Mouse (Mus musculus) erythroid progenitor cell, adult 5-6 weeks (primary cell): ENCODE measurements around the gene Gata2. TPM values are rescaled to one million over a fixed set of nuclear protein-coding genes. Genes with fewer than 3 reads are reported as not detected.

ENCODE experiments used
- ATAC-seq: replicated peaks from 2 replicates; pipeline ENCODE4 v1.8.0; 2016; ENCODE audit warnings: moderate number of reproducible peaks, mild to moderate bottlenecking, moderate TSS enrichment, inconsistent platforms; ENCODE audit not compliant: poor library complexity, low FRiP score, severe bottlenecking
- total RNA-seq, 2 experiments: library from RNA; stranded (forward) in 1 of 2; stranded (reverse) in 1 of 2; fragments of 150-400 nt in 1 of 2; fragments of 186-747, 209-891 nt in 1 of 2; gene quantifications; 2 replicates each; pipeline versions ENCODE4 v1.2.3 to v1.2.4; 2015 to 2017; ENCODE audit warnings: low replicate concordance in 2 of 2

Gata2 gene
- total RNA-seq, 2 experiments from 2014 or later = 2.6 to 8.8 TPM

DNA sequence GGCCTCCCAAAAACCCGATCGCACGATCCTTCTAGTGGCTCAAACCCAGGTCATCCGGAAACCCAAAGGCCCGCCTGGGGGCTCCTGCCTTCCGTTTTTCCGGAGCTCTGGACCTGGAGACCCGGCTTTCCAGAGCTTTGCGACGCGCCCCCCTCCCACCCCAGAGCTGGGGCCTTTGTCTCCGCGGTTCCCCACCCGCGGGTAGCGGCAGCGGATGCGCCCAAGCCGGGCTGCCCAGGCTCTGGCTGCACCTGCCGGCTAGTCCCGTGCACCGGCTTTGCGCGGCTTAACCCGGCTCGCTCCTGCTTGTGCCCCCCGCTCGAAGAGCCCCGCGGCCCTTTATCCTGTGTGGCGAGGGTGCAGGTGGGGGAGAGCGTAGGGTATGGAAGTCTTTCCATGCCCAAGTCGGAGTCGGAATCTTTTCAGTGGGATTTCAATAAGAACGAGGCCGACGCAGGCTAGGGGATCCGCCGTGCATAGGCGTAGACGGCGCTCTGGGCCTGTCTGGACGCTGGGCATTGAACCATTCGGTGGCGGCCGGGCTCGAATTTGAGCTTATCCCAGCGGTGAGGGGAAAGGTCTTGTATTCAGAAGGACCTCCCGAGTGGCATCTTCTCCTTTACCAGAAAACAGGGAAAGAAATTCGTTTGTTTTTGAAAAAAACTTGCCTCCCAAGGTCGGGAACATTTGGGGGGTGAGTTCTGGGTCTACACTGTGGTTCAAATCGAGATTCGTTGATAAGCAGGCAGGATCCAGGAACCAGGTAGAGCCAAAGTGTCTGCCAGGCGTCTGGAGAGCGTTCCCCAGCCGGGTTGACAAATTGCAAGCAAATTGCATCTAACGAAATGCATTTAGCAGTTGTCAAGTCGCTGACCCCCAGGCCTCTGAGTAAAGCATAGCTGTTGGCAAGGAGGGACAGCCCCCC, 624 bp downstream of the Gata2 start:
- no peak for ATAC-seq

DNA sequence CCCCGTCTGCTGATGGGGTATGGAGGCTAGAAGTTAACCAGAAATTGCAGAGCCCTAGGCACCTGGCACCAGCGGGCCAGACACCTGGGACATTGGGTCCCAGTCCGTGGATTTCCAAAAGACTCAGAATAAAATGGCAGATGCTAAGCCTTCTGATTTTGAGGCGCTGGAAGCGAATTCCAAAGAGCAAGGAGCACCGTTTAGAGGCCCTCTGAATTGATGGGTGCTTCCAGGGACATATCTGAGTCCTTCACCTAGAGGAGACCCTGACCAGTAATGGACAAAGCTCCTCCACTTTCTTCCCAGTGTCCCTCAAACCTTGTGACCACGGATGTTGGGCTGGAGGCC, 1.3 kb downstream of the Gata2 start:
- no peak for ATAC-seq

DNA sequence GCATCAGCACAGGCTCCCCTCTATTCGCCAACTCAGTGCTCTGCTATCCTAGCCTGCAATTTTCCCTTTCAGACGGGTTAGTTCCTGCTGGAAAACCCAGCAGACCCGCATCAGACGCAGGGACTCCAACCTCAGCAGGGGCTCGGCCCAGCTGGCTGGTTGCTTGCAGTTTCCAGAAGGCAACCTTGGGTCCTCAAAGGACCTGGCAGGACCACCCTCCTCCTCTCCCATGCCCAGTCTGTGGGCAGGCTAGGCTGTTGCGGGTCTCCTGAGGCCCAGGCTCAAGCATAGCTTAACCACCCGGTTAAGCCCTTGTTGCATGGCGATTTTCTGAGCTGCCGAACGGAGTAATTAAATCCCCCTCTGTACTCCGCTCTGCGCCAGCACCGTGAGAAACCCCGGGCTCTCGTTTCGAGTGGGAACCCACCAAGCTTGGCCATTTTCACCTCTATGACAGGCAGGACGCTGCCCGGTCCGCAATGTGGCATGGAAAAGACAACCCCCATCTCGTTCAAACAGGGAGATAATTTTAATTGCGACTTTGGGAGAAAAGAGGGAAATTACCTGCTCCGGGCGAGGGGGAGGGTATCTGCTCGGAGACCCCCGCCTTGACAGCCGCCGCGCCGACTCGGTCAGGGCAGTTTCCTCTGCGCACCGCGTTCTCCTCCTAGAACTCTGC, 2.5 kb downstream of the Gata2 start:
- no peak for ATAC-seq

DNA sequence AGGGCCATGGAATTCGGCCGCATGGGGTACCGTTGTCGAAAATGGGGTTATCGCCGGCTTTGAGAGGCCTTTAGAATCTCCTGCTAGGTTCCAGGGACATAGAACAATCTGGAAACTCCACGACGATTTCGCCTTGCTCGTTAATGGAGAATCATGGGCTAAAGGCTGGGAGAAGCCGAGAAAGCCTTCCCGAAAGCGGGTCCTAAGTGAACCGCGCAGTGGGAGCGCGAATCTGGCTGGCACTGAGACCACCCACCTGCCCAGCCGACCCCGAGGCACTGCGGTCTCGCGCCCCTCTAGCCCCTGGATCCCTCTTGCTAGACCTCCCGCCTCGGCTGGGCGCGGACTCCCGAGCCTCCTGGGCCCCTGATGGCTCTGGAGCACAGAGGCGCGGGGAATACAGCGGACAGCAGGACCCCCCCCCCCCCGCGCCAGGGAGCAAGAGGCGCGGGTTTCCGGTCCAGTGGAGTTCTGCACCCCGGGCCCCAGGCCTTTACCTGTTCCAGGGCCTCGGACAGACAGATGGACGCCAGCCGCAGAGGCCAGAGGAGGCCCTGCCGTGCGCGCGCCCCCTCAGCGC, 3.1 kb downstream of the Gata2 start:
- no peak for ATAC-seq

DNA sequence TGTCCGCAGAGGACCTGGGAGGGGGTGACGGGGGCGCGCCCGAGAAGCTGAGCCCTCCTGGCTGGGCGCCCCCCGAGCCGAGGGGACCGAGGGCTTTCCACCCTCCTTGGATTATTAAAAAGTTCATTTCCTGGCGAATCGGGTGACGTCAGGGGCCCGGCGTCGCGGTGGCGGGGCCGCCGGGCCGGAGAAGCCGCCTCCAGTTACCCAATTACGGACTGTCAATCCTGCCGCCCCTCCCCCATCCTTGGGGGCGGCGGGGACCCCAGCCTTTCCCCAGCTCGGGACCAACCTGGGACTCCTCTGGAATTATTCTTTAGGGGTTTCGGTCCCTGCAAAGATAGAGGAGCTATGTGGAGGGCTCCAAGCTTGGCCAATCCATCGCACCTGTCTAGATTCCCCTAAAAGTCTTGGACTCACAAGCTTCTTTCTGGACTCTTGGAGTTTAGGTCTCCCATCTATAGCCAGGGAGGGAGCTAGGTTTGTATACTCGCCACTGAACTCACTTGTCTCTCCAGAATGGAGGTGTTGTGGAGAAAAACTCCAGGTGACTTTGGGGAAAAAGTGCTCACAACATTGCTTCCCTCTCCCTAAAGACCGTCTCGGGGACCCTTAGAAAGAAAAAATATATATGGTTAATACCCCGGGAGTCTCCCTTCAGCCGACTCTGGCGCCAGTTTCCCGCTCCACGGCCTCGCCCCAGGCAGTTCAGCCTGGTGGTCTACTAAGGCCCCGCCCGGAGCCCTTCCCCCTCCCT, 3.8 kb downstream of the Gata2 start:
- no peak for ATAC-seq

DNA sequence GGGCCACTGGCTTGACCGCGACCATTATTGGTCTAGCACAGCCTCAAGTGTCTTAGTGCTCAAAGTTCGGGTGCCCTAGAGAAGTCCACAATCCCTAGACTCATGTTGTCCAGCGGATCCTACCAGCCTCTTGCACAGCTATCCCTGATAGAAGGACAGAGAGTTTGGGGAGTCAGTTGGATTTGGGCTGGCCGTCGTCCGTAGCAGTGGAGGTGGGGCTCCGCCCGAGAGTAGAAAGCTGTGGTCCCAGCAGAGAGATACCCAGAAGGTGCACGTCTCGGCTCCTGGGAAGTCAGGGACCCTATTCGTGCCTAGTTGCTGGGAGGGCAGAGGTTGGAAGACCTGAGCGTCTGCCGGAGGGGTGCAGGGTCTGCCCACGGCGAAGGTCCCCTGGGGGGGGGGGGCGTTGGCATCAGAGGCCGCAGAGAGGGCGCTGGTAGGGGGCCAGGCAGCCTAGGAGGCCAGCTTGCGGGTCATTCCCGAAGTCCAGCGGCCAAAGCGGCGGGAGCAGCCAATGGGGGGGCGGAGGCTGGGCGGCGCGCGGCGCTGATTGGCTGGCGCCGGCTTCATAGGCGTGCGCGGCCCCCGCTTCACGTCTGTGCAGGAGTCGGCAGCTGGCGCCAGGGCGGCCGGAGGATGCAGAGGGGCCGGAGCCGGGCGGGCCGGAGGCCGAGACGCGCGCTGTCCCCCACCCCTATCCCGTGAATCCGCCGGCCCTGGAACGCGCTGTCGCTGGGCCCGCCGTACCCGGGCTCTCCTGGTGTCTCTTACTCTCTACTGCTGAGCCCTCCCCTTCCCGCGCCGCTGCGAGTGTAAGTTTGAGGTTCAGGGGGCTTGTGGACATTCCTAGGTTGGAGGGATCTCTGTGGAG, 4.6 kb downstream of the Gata2 start:
- ATAC-seq = peak; percentile 52

DNA sequence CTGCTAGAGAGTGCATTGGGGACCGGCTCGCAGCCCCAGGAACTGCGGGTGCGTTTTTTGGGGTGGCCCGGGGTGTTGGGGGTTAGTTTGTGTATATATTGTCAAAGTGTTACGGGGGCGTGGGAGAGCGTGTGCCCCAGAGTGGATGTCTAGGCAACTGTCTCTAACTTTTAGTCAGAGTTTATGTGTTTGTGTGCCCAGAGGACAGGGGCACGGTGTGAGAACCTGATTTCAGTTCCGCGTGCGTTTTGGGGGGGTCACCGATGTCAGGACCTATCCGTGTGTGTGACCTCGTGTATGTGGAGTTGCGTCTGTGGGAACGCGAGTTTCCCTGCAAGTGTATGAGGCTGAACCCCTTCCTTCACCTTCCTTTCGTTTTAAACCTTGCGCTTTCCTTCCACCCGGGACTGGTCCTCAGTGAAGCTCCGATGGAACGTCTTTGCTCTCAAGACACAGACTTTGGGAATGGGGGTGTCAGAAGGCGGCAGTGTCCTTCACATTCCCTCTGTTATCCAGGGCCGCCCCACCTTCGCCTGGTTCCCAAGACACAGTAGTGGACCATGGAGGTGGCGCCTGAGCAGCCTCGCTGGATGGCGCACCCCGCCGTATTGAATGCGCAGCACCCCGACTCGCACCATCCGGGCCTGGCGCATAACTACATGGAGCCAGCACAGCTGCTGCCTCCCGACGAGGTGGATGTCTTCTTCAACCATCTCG, 5.5 kb downstream of the Gata2 start:
- no peak for ATAC-seq

DNA sequence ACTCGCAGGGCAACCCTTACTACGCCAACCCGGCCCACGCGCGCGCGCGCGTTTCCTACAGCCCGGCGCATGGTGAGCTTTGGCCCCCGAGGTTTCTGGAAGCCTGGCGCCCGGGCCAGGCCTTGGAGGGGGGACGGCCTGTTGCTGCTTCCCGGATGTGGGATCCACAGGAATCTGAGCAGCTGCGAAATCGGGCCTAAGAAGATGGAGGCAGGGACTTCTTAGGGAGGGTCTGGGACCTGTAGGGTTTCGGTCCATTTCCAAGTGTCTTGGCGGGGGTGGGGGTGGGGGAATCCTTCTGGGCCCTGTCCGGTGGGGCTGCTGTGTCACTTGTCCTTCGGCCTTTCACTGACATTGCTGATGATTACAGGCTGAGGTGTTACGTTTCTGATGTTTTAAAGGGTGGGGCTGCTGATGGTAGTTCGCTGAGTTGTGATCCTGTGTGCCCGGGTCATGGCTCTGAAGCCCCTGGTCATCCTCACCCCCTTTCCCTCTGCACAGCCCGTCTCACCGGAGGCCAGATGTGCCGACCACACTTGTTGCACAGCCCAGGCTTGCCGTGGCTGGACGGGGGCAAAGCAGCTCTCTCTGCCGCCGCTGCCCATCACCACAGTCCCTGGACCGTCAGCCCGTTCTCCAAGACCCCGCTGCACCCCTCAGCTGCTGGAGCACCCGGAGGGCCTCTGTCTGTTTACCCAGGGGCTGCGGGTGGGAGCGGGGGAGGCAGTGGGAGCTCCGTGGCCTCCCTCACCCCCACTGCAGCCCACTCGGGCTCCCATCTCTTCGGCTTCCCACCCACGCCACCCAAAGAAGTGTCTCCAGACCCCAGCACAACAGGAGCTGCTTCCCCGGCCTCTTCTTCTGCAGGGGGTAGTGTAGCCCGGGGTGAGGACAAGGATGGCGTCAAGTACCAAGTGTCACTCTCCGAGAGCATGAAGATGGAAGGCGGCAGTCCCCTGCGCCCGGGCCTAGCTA, 6.3 kb downstream of the Gata2 start:
- ATAC-seq = no peak

DNA sequence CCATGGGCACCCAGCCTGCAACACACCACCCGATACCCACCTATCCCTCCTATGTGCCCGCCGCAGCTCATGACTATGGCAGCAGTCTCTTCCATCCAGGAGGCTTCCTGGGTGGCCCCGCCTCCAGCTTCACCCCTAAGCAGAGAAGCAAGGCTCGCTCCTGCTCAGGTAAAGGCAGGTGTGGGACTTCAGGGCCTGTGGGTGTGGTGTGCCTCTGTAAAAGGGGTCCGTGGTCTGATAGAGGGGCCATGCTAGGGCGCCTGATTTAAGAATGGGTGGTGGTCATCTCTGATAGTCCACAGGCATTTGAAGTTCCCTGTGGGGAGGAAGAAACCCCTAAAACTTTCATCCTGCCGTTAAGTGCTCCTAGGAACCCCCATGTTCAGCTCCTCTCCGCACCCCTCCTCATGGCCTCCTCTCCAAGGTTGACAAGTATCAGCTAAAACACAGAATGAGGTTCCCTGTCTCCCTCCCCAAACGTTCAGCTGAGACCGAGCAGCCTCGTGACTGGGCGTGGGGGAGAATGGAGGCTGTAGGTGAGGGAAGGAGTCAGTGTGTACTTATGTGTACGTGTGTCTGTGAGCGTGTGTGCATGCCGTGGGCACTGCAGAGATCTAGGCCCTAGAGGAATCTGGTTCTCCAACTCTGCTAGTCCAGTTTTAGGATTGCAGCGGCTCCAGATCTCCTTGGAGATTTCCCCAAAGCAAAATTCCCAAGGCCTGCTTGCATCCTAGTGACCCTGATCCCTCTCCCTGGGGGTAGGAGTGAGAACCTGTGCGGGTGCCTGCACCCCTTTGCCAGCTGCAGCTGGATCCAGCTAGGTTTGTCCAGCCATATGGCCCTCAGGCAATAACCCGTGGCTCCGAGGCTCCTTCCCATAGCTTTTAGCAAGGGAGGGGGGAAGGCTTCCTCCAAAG, 7.3 kb downstream of the Gata2 start:
- ATAC-seq = no peak

DNA sequence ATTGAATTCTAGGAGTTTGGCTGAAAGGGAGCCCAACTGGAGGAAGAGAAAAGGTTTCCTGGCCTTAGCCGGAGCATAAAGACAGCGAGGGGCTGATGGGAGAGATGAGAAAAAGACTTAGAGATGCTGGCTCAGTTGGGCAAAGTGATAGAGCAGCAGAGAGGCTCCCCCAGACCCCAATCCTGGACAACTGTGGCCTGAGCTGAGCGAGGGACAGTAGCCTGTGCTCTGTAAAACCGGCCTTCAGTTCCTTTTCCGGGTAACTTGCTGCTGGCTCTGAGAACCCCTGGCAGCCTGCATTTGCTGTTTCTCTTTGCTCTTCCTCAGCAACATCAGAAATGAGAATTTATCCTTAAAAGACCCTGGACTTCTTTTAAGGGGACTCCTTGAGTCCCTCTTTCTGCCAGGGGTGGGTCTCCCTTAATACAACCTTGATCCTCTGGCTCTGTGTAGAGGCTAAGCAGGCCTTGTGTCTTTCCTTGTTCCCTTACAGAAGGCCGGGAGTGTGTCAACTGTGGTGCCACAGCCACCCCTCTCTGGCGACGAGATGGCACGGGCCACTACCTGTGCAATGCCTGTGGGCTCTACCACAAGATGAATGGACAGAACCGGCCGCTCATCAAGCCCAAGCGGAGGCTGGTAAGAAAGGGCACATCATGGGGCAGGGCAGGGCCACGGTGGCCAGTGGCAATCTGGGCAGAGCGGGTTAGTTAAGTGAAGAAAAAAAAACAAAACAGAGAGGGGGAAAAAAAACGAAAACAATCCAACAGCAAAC, 8.4 kb downstream of the Gata2 start:
- ATAC-seq = no peak

DNA sequence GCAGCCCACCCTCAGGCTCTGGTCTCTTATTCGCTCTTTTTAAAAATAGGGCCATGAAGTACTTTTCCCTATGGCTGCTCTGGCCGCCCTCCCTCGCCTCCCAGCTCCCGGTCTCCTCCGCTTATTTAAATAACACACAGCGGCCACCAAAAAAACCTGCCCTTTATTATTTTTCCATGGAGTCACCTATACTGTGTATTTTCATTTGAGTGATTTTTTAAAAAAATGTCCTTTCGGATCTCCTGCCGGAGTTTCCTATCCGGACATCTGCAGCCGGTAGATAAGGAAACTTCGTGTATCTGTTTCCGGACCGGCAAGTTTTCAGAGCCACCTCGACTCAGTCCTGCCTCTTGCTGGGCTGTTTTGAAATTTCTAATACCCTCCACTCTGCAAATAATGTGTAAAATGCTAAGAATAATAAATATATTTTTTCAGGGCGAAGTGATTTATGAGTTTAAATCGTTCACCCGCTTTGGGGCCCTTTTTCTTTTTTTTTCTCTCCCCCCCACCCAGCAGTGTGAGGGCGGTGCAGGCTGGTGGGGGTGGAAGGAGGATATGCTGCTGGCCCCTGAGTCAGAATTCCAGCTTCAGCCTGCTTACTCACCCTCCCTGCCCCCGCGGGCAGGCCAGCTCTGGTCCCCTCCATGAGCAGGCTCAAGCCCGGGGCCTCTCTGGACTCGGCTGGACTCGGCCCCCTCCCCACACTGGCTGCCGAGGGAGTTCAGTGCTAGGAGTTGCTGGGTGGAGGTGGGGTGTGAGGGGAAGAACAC, 9.4 kb downstream of the Gata2 start:
- ATAC-seq = no peak

DNA sequence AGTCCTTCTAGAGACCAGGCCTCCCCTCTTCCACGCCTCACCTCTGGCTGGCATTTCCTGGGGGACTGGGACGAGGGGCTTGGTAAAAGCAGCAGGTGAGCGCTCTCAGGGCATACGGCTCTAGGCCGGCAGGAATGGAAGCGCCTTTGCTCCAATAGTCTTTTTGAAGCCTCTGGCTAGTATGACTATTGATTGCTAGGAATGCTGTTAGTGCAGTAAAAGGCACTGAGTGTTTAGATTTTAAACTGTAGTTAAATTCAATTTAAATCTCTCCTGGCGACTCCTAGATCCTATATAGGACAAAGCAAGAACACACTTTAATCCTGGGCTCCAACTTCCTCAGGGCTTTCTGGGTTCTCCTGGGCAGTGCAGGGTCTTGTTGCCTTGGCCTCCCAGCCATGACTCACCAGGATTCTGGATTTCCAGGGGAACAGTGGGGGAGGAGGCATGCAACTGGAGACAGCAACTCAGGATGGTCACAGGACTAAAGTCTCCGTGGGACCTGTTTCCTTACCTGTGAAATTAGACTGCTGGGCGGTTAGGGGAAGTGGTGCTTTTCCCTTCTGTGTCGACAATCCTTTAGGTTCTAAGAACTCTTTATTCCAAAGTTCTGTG, 10.2 kb downstream of the Gata2 start:
- ATAC-seq = no peak

DNA sequence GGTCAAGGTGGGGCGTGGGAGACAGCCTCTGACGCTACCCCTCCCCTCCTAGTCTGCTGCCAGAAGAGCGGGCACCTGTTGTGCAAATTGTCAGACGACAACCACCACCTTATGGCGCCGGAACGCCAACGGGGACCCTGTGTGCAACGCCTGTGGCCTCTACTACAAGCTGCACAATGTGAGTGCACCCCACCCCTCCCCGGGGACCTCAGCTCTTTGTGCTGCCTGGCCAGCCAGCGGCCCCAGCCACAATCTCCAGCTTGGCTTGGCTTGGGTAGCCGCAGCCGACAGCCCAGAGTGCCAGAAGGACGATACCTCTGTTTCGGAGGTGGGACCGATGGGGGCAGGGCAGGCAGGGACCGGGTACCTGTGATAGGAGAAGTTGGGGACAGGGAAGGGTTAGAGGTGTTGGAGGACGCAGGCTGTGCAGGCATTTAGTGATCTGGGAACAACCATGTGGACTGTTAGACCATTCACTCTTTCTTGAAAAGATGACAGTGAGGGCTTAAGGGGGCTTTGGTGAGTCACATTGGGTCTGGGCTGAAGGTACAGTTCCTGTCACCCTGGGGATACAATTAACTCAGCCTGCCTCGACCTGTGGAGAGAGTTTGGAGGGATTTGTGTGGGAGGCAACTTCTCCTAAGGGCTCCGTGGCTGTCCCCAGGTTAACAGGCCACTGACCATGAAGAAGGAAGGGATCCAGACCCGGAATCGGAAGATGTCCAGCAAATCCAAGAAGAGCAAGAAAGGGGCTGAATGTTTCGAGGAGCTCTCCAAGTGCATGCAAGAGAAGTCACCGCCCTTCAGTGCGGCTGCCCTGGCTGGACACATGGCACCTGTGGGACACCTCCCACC, 11.1 kb downstream of the Gata2 start:
- ATAC-seq = no peak

DNA sequence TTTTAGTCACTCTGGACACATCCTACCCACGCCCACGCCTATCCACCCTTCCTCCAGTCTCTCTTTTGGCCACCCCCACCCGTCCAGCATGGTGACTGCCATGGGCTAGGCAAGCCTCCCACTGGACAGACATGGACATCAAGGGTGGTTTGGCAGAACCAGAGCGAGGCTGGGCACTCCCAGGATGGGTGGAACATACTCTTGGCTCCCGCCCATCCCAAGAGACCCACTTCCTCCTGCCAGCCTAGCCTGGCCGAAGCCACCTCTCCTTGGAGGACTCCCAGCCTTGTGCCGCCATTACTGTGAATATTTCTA, 11.7 kb downstream of the Gata2 start:
- no peak for ATAC-seq
